Mouse (Mus musculus): Measurements from ENCODE around the gene Rhox3f. TPM values are rescaled to one million over a fixed set of nuclear protein-coding genes. Genes with fewer than 3 reads are reported as not detected.
"Not testable (repeated sequence)": the region's sequence is repeated elsewhere in the genome, so short reads cannot be mapped to it uniquely, and the experiment has no call there.

Gene Rhox3f
- total RNA-seq (2021), result not detected

GRCm38 (mm10) chrX:37580692-37581091 lies at the start of gene Rhox3f:
Gene Rhox3f, plus strand, starts transcription at chrX:37580992.
- DNase-seq, result not testable (repeated sequence)

DNA sequence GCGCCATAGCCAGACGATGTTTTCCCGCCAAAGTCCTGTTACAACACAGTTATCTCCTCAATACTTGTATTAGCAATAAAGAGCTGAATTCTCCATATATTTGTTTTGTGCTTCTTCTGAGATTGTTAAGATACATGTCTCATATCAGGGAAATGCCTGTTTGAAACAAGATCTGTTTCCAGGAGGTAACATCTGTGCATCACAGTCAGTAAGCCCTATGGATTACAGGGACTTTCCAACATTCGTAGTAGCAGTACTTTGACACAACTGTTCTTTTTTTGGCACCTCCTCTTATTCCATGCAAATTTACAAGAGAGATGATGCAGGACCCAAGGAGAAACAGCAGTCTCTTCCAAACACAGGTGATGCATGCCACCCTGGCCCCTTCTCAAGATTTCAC lies 39.1 kb upstream of the Rhox3f start, which contains the start of gene Rhox3e:
Rhox3e (plus strand) TSS at position 301 of the 400 bp plus-strand sequence.
- DNase-seq, result not testable (repeated sequence)

DNA sequence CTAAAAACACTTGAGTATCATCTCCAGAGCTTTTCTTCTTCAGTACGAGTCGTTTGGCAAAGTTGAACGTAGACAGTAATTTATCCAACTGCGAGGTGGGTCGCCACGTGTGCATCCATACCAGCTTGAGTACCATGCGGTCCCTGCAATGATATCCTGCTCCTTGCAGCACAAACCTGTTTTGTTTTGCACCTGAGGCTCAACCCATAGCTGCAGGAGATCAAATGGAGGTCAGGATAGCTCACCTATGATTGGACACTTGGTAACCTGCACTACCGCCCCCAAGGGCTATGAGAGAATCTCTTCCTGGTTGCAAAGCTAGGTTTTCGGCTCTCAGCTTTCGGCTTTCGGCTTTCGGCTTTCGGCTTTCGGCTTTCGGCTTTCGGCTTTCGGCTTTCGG lies 23.7 kb upstream of the Rhox3f start, which contains the start of gene Rhox4e:
Rhox4e (plus strand) TSS at position 301 of the 400 bp plus-strand sequence.
- not testable (repeated sequence) for DNase-seq

DNA sequence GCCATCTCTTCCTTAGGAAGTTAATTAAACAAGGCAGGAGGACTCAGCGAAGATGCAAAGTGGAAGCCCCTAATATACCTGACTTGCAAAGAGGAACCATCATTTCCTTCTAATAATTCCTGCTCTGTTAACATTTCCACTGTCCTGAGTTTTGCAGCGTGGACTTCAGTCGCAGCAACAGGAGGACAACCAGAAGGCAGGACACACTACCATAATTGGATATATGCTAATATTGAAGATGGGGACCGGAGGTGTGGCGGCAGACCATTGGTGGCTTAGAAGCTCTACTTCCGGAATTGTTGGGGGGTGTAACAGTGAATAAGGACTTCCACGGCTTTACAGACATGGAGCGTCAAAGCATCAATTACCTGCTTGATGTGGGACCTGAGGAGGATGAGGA lies 9.7 kb upstream of the Rhox3f start, which contains the start of gene Rhox2f:
Rhox2f (plus strand) TSS at position 301 of the 400 bp plus-strand sequence.
- DNase-seq, result not testable (repeated sequence)

DNA sequence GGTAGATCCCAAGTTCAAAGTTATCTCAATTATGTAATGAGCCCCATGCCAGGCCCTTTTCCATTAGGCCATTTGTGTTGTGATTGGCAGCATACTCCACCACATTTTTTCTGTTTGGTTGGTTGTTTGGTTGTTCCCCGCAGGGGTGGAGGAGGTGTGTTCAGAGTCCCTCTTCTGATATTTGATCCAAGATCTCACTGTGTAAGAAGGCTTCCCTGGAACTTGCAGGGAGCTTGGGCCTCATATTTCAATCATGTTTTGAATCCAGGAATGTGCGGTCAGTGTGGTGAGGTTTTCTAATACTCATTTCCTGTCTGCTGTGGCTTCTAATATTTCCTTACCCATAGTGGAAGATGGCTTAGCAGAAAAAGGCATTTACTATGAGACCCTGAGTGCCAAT lies 8.2 kb upstream of the Rhox3f start:
- not testable (repeated sequence) for DNase-seq

GRCm38 (mm10) chrX:37607604-37608003 lies 26.8 kb downstream of the Rhox3f start, which contains the start of gene Rhox4f:
Gene Rhox4f, minus strand, starts transcription at chrX:37607704.
- DNase-seq, result not testable (repeated sequence)

- not testable (repeated sequence) for DNase-seq
Observed at GRCm38 (mm10) chrX:37628512-37628911, 47.7 kb downstream of the Rhox3f start, which contains the start of gene Rhox3g. Gene Rhox3g, minus strand, starts transcription at chrX:37628612.

Other genes starting within 250 kb of the Rhox3f start
- gene Rhox3a2, start 201.0 kb upstream of the Rhox3f start, total RNA-seq (2021), result not detected
- gene Rhox4a2, start 190.1 kb upstream of the Rhox3f start, total RNA-seq (2021), result not detected
- not detected for gene Rhox2b, start 168.9 kb upstream of the Rhox3f start, total RNA-seq (2021)
- not detected for gene Rhox4b, start 148.5 kb upstream of the Rhox3f start, total RNA-seq (2021)
- not detected for gene Rhox2c, start 127.3 kb upstream of the Rhox3f start, total RNA-seq (2021)
- not detected for gene Rhox3c, start 122.4 kb upstream of the Rhox3f start, total RNA-seq (2021)
- not detected for gene Rhox4c, start 100.7 kb upstream of the Rhox3f start, total RNA-seq (2021)
- not detected for gene Rhox2d, start 87.6 kb upstream of the Rhox3f start, total RNA-seq (2021)
- not detected for gene Rhox4d, start 66.6 kb upstream of the Rhox3f start, total RNA-seq (2021)
- gene Rhox2e, start 50.5 kb upstream of the Rhox3f start, total RNA-seq (2021), result not detected
- not detected for gene Rhox3e, start 39.0 kb upstream of the Rhox3f start, total RNA-seq (2021)
- not detected for gene Rhox4e, start 23.6 kb upstream of the Rhox3f start, total RNA-seq (2021)
- not detected for gene Rhox2f, start 9.6 kb upstream of the Rhox3f start, total RNA-seq (2021)
- not detected for gene Rhox4f, start 26.7 kb downstream of the Rhox3f start, total RNA-seq (2021)
- not detected for gene Rhox3g, start 47.6 kb downstream of the Rhox3f start, total RNA-seq (2021)
- gene Rhox2g, start 62.5 kb downstream of the Rhox3f start, total RNA-seq (2021), result not detected
- gene Rhox4g, start 70.3 kb downstream of the Rhox3f start, total RNA-seq (2021), result not detected
- gene Rhox3h, start 87.8 kb downstream of the Rhox3f start, total RNA-seq (2021), result not detected
- not detected for gene Rhox2h, start 92.3 kb downstream of the Rhox3f start, total RNA-seq (2021)
- gene Rhox5, start 223.8 kb downstream of the Rhox3f start, total RNA-seq (2021), result 1 to 10 TPM; 3.2 to 7.1 TPM
- gene Rhox6, start 245.9 kb downstream of the Rhox3f start, total RNA-seq (2021), result not detected

All from heart, postnatal 4 days (tissue).